Mouse (Mus musculus) adrenal gland, postnatal 36 days (tissue): ENCODE results near the gene Sh3rf1. TPM values are rescaled to one million over a fixed set of nuclear protein-coding genes. Genes with fewer than 3 reads are reported as not detected.
A peak's percentile ranks its signal among the peaks of the same experiment; 100 is the strongest.

Source experiments
- DNase-seq, 2 experiments: peaks; one replicate each; pipeline ENCODE4 v3.0.0; 2021; ENCODE audit warnings: mixed read lengths in 1 of 2
- long read RNA-seq, 2 experiments: library from polyadenylated mRNA; stranded (forward); transcript quantifications; one replicate each; pipeline ENCODE4 v2.0.0; 2021; ENCODE audit warnings: borderline sequencing depth in 2 of 2
- total RNA-seq, 2 experiments: library from RNA; stranded (reverse); gene quantifications; 2 replicates each; pipeline ENCODE4 v1.2.3; 2021

The Sh3rf1 gene
- 10 to 100 TPM; 10.3 to 12.7 TPM for total RNA-seq
- long read RNA-seq, experiment 1, partial matches to known transcripts = 3 of 6 reads
- long read RNA-seq, experiment 1, other reads (novel, unspliced or antisense) = 3 of 6 reads
- long read RNA-seq, experiment 2 = 0 reads

DNA sequence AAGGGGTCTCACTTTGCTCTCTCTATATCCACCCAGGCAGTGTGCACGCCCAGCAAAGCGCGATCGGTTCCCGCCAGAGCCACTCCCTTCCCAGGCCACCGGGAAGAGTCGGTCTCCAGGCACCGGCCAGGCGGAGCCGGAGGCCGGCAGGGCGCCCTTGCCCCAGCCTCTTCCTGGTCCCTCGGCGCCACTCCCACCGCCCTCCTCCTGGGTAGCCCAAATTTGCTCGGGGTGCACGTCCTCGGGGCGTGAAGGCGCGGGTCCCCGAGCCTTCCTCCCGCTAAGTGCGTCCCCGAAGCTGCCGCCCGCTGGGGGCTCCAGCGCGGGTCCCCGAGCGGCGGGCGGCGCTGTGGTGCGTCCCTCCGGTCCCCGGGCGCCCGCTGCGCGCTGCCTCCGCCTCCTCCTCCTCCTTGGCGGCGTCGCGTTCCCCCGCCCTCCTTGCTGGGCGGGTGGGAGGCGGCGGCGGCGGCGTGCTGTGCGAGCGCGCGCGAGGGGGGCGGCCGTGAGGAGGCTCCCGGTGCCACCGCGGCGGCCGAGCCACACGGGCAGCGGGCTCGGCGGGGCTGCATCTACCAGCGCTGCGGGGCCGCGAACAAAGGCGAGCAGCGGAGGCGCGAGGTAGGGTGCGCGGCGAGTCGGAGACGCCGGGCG, at the start of gene Sh3rf1:
Gene Sh3rf1 (plus strand): TSS at position 144 of the 651 bp plus-strand sequence.
- peak; percentile 90 to 94 for DNase-seq

DNA sequence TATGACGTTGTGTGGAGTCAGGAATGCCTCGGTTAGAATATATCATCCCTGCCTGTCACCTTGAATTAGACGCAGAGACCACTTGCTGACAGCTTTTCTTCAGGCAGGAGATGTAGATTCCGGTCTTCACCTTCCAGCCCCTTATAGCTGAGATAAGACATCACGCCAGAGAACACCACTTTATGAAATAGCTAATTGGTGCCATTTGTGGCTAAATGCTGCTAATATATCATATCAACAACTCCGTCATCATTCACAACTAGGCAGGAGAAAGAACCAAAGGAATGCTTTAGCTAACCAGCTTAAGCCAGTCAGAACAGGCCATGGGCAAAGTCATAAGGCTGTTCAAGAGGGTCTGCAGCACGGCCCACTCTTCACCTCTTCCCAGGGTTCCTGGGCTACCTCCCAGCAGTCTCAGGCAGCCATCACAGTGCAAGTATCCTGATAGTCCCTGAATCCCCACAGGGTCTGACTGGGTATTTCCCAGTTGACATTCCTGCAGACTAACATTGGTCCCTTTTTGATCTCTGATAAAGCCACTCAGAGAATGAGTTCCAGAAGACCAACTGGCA, 49.7 kb upstream of the Sh3rf1 start:
- no peak for DNase-seq

DNA sequence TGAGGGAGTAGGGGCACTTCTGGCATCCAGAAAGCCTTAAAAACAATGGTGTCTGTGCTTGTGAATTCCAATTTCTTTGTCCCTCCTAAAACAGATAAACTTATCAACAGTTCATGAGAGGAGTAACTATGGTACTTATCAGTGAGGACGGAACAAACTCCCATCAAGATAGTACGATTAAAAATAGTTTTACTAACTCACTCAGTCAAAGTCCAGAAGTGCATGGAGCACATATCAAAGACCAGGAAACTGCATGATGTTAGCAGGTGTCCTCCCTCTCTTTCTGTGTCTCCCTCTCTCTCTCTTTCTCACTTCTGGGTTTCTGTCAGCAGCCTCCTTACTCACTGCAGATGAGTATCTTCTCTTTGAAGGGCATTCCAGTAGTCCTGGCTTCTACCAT, 47.8 kb upstream of the Sh3rf1 start:
- no peak for DNase-seq

DNA sequence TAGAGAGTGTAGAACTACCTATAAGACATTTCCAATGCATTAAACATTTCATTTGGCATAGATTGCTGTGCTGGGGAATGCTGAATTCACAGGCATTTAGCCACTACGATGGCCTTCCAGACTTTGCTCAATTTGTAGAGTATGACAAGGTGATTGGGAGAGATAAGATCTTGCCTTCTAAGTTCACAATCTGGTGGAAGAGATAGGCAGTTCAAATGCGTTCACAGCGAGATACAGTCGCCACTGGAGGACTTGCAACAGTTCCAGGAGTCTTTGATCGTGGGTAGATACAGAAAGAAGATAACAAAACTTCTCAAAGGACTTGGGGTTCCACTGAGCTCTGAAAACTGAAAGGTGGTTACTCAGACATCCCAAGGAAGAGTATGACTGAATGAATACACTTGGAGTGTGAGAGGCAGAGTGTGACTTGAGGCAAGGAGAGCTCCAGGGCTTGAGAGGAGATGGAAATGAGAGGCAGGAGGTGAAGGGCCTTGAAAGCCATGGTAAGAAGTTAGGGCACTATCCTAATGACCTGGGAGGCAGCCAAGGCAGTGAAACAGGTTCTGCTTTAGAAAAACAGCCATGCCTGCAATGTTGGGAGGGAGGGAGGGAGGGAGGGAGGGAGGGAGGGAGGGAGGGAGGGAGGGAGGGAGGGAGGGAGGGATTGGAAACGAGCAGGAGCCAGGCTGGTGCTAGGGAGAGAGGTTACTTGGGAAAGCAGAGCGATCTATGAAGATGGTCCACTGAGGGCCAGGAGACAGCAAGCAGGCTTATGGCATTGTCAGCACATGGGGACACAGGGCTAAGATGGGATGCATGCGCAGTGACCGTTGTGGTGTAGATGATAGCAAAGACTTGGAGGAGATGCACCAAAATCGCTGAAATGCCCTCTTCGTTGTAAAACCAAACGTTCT, 45.7 kb upstream of the Sh3rf1 start:
- DNase-seq = no peak

DNA sequence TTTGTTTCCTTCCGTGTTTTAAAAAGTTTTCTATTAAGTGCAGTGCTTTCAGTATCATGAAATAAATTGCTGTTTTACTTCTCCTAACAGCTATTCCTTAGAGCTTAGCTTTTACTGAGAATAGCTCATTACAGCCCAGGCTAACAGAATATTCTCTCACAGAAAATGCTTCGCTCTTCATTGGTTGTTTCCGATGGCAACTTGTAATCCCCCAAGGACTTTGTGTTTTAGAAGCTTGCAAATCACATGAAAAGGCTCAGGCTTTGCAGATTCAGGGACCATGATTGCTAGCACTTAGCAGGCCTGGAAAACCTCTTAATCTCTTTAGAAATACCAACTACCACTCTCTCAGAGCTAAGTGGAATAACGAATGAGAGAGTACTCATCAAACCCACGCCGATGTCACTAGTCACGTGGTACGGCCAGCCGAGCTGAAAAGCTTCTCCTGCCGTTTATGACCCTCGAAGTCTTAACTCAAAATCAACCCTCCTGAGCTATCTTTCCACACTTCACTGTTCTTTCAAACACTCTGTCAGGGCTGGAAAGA, 45.0 kb upstream of the Sh3rf1 start:
- no peak for DNase-seq

DNA sequence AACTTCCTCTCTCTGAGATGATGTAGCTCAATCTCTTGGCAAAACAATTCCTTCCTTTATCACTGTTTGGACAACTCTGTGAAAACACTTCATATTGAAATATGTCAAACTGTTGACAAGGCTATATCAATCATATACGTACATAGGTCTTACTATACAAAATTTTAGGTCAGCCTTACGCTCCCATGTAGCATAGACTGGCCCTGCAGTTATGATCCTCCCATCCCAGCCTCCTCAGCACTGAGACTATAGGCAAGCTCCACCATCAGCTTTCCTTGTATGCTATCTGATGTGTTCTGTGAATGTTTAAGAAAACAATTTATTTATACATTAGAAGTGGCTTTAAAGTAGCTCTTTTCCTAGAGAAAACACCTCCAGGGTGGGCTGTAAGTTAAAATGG, 42.1 kb upstream of the Sh3rf1 start:
- DNase-seq = no peak

DNA sequence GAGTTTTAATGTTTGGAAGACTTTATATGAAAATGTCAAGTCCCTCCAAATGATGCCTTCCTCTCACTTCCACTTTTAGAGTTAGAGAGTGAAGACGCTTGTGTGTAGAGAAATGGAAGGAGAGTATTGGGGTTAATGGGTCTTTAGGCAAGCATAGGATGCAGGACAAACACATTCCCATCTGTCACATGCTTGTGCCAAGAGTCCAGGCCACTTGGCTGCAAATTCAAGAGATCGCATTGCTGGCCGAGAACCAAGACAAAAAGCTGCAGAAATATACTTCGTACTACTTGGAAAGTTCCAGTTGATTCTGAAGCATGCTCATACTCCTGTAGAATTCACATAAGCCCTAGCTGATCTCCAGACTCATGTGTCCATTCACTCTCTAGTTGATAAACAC, 41.7 kb upstream of the Sh3rf1 start:
- DNase-seq = no peak

DNA sequence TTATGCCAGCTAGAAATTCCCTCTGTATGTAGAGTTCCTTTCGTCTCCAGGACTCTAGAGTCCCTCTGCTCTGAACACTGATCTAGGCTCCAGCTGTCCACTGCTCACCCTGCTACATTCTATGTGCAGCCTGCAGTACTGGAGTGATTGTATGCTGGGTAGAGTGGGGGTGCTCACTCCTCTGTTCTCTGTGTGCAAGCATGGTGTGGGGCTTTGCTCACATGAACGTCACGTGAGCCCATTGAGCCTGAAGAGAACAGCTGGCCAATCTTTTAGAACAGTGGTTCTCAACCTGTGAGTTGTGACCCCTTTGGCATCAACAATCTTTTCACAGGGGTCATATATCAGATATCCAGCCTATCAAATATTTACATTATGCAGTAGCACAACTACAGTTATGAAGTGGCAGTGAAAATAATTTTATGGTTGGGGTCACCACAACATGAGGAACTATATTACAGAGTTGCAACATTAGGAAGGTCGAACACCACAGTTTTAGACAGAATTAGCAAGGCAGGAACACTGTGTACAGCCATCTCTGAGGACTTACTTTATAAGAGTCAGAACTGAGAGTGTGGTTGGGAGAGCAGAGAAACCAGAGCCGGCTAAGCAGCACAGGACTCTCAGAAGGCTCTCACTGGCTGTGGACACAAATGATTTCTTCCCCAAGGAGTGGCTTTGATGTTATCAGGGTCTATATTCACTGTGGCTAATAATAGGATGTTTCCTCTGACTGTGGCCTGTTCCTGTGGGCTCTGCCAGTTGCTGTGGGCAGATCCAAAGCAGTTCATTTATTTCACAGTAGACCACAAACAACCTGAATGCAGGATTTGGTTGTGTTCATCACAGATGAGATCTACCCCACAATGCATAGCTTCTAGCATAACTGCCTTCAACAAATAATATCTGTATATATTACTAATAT, 38.1 kb upstream of the Sh3rf1 start:
- DNase-seq = no peak

DNA sequence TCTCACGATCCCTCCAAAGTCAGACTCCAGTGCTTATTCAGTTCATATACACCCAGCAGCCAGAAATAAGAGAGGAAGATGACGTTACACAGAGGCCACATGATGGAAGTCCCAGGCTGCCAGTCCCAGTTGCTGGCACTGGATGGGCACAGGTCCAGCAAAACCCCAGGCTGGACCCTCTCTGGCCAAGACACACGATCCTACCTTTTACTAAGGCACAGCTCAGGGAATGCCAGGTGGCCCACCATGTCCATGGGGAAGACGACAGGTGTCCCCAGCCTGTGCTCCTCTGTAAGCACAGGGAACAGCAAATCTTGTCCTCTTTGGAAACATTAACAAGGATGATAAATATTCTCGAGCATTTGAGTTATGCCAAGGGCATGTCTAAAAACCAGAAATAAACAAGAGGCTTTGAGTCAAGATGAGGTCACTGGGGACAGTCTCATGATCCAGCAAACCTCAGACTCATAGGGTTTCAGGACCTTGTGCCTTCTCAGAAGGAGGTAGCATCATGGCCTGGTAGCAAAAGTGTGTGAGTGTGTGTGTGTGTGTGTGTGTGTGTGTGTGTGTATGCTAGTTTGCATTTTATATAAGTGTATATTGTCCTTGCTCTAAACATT, 29.3 kb upstream of the Sh3rf1 start:
- peak; percentile 27 to 43 for DNase-seq

DNA sequence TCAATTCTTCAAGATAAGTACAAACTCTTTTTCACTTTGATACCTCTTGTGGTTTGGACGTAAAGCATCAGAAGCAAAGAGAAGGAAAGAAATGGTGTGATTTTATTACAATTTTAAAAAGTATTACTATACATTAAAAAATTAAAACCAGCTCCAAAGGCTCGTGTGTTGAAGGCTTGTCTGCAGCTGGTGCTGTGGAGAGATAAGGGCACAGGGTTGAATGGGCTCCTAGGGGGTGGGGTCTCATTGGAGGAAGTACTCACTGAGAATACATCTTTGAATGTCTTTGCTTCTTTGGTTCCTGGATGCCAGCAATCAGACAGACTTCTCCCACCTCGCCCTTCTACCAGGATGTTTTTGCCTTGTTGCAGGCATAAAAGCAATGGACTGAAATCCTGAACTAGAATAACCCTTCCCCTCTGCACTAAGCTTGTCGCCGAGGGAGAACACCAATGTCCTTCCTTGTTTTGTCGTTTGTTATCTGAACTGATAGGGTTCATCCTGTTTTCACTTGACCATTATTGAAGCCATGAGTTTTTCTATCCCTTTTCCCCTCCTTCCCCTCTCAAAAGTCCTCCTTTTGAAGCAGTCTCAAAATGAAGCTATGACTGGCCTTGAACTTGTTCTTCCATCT, 23.3 kb upstream of the Sh3rf1 start:
- DNase-seq = no peak

DNA sequence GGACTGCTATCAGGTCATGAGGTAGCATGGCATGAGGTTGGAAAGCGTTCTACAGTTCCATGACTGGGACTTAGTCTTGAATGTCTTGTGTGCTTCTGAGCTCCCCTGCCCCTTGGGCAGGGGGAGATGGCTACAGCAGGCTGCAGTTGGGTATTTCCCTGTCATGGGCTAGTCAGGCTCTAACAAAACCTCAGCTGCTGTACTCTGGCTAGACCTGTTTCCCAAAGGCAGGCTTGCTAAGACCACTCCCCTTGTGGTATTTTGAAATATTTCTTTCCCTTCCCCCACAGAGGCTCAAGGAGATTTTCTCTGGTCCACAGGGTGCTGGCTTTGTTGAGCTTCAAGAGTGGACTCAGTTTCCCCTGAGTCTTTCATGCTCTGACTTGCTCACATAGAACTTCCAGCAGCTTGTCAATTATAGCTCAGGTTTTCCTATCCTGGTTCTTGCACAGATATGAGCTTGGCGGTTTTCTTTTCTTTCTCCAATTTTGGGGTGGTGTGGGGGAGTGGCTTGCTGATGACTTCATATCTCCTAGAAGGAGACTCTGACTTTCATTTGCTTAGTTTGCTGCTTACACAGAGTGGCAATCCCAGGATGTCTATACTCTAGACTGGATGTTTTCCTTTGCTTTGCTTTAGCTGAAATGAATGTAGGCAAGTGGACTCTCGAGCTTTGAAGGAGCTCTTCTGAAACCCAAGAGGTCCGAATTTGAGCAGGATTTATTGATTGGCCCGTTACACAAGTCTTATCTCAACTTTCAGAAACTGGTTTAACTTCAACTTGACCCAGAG, 20.4 kb upstream of the Sh3rf1 start:
- no peak for DNase-seq

DNA sequence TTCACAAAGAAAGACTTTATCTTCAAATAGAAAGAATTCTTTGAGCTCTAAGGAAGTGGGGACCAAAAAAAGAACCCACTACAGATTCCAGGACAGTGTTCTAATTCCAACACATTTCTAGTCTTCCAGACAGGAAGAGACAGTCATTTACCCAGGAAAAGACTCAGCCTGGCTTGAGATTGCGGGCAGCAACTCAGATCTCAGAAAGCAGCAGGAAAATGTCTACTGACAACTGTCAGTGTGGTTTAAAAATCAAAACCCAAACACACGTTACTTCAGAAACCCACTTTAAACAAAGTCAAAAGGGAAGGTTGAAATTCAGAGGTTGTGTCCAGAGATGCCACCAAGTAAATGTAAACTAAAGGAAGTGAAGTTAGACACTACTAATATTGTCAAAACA, 16.8 kb upstream of the Sh3rf1 start:
- DNase-seq = no peak

DNA sequence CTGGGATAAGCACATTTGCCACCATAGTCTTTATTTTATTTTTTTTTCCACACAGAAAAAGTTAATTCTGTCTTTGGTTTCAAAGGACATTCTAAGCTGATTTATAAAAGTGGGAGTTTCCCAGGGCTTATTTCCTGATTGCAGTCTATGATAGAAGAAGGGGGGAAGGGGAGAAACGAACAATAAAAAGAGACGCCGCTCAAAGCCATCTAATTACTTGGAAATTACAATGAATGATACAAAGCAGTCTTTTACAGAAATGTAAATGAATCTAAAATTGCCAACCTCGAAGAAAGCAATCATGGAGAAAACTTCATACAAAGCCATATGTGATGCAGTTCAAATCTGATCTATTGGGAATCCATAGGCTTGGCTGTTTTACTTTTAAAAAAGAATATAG, 16.0 kb upstream of the Sh3rf1 start:
- DNase-seq = no peak

DNA sequence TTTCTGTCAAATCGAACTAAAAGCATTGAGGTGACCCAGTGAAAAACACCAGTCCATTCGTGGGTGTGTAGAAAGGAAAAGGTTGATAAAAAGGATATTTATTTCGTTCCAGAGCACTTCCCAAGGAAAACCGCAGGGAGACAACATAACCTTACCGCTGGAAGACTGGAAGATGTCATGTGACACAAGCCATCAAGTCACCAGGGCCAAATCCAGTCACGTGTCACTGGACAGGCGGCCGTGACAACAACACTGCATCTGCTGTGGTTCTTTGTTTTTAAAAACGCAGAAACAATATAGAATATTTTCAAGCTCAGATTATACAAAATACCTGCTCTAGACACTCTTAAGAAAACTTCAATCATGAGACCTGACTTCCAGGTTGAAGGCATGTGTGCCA, 15.0 kb upstream of the Sh3rf1 start:
- no peak for DNase-seq

DNA sequence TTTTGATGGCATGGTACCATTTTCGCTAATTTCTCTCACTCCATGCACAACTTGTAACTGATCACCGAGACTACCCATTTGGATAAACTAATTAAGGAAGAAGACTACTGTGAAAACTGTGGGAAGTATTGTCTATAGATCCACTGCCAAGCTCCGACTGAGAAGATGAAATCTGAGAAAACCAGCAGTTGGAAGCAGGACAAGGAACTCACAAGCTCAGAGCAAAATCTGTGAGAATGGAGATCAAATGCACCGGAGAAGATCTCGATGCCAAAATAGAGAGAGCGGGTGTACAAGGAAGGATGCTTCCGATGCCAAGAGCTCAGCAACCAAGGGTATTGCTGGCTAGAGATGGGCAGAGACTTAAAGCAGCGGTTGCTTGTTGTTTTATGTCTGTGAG, 12.8 kb upstream of the Sh3rf1 start:
- DNase-seq = no peak

DNA sequence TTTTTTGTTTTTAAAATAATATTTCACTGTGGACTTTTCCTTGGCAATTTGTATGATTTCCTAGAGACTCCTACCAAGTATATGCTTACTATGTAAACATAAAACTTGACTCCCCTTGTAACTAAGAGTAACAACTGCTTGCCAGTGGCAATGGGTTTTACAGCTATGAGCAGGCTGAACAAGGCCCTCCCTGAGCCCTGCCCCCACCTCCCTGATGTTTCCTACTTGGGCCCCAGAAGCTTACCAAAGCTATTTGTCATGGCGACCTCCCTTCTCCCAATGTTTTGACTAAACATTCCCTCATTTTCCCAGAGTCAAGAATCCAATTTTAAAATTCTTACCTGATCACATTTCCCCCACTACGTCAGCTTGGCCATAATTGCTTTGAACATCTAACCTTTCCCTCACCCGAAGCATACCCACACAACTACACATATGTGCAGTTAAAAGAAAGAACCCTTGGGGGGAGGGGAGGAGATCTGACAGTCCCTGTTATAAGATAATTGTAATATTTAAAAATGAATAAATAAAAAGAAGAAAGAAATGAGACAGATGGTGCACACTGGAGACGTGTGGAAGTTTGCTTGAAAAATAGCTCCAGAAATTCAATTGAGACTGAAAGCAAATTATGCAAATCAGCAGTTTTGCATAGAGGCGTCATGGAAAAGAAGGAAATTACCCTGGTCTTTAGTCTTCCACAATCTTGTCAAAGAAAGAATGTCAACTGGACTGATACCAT, 8.4 kb upstream of the Sh3rf1 start:
- no peak for DNase-seq

DNA sequence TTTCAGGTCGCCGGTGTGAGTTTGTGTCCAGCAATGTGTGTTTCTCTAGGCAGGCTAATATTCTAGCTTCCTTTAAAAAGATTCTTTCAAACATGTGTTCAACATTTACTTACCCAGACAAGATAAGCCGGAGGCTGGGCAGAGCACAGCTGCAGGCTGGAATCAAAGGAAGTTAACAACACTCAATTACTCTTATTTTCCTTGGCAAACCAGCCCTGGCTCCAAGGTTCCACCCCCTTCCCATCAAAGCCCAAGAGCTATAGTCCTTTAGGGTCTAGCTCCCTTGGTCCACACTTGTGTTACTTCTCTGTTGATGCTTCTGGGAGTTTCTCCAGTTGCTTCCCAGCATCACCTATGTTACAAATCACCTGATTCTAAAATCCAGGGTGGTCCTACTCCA, 6.7 kb upstream of the Sh3rf1 start:
- DNase-seq = no peak

DNA sequence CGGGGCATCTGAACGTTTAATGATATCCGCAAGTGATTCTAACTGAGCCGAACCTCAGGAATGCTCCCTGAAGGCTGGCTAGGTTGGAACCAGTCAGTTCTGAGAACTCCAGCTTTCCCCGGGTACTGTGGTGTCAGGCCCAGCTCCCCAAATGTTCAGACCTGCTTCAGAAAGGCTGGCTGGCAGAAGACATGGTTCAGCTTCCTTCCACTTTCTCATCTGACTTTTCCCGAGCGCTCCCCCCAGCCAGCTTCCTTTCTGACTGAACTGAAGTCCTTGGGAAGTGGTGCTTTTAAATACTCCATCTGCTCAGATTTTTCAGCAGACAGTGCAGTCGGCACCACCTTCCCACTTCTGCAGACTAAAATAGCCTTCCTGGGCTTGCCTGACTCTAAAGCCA, 6.2 kb upstream of the Sh3rf1 start:
- DNase-seq = no peak

DNA sequence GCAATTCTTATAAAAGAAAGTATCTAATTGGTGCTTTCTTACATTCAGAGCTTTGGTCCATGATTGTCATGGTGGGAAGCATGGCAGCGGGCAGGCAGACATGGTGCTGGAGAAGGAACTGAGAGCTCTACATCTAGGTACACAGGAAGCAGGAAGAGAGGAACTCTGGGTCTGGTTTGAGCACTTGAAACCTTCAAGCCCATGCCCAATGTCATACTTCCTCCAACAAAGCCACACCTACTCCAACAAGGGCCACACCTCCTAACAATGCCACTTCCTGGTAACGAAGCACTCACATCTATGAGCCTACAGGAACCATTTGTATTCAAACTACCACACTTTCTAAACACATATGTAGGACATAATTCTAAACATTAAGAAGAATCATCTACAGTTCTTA, 5.2 kb upstream of the Sh3rf1 start:
- DNase-seq = no peak
